Mouse (Mus musculus) G1E (cell line): Measurements from ENCODE around the gene Kif1b.

Experiments used
- CTCF ChIP-seq: IDR thresholded peaks from 2 replicates; pipeline ENCODE4 v1.5.1; 2012; ENCODE audit warnings: low read depth, low read length, inconsistent platforms, mixed read lengths
- GATA1 ChIP-seq: IDR thresholded peaks from 2 replicates; pipeline ENCODE4 v1.6.1; 2012; ENCODE audit warnings: borderline replicate concordance, low read length, inconsistent platforms, mixed read lengths
- TAL1 ChIP-seq: conservative IDR thresholded peaks from 2 replicates; pipeline ENCODE4 v1.6.1; 2012; ENCODE audit warnings: low read depth, low read length, inconsistent platforms, mixed read lengths

GRCm38 (mm10) chr4:149213466-149213865 is 94.0 kb downstream of the Kif1b start:
- no peak for TF ChIP-seq CTCF
- no peak for TF ChIP-seq GATA1
- TF ChIP-seq TAL1: no peak
